Mouse (Mus musculus) hindbrain, postnatal 0 days (tissue): ENCODE measurements around the gene Olfr1062. TPM values are rescaled to one million over a fixed set of nuclear protein-coding genes. Genes with fewer than 3 reads are reported as not detected.
"Not testable (repeated sequence)": the region's sequence is repeated elsewhere in the genome, so short reads cannot be mapped to it uniquely, and the experiment has no call there.

Experiments
- ATAC-seq: fragments of 200-750 bp; cut with Nextera tagmentation; 2 replicates; pipeline ENCODE4 v1.8.0; 2017; ENCODE audit warnings: mild to moderate bottlenecking, moderate TSS enrichment, moderate library complexity
- DNase-seq: peaks from one replicate; pipeline ENCODE4 v3.0.0-alpha.2; 2015; ENCODE audit warnings: low spot score
- H3K27ac ChIP-seq: fragments of 300-500 bp; sonication (generic); 2 replicates; pipeline ENCODE4 v1.5.1; 2014; ENCODE audit warnings: mild to moderate bottlenecking
- H3K27me3 ChIP-seq: fragments of 300-500 bp; sonication (generic); 2 replicates; pipeline ENCODE4 v1.6.1; 2014; ENCODE audit warnings: low read length, mixed read lengths; ENCODE audit not compliant: insufficient read depth
- H3K36me3 ChIP-seq: fragments of 300-500 bp; sonication (generic); 2 replicates; pipeline ENCODE4 v1.6.1; 2014; ENCODE audit warnings: low read length, mixed read lengths; ENCODE audit not compliant: insufficient read depth
- H3K4me1 ChIP-seq: fragments of 300-500 bp; sonication (generic); 2 replicates; pipeline ENCODE4 v1.6.1; 2014; ENCODE audit warnings: antibody characterized with exemption, low read length, mixed read lengths; ENCODE audit not compliant: insufficient read depth
- H3K4me2 ChIP-seq: fragments of 300-500 bp; sonication (generic); 2 replicates; pipeline ENCODE4 v1.6.1; 2014; ENCODE audit warnings: low read depth, mild to moderate bottlenecking, low read length, moderate library complexity, mixed read lengths
- H3K4me3 ChIP-seq: fragments of 300-500 bp; sonication (generic); 2 replicates; pipeline ENCODE4 v1.5.1; 2014; ENCODE audit warnings: low read length
- H3K9ac ChIP-seq: fragments of 300-500 bp; sonication (generic); replicated peaks from 2 replicates; pipeline ENCODE4 v1.6.1; 2014; ENCODE audit warnings: mild to moderate bottlenecking, low read length, moderate library complexity, mixed read lengths
- H3K9me3 ChIP-seq: fragments of 300-500 bp; sonication (generic); 2 replicates; pipeline ENCODE4 v1.6.1; 2016; ENCODE audit warnings: low read length, mixed read lengths
- CTCF ChIP-seq: IDR thresholded peaks from 2 replicates; pipeline ENCODE4 v1.5.1; 2016; ENCODE audit warnings: antibody characterized with exemption, control low read depth, low read depth
- WGBS: fragments of 180-500 bp; shearing (Covaris S2); extraction: QIAGEN DNeasy Blood & Tissue Kit; methylation state at CpG from one replicate; pipeline ENCODE4 v1.1.7; 2014; 5-methylcytosine and 5-hydroxymethylcytosine counted together
- polyA plus RNA-seq: library from polyadenylated mRNA; unstranded; fragments of >200 nt; fragmentation: Nextera tagmentation; extraction: Ambion mirVana; gene quantifications from 2 replicates; pipeline ENCODE4 v1.2.1, GENCODE M21; 2015
- total RNA-seq: library from RNA; depleted of rRNA; stranded (reverse); fragments of >200 nt; gene quantifications from 2 replicates; pipeline ENCODE4 v1.2.3, GENCODE M21; 2014; rRNA removed

Olfr1062 gene
- not detected in 2 replicates for total RNA-seq
- not detected in 2 replicates for polyA plus RNA-seq

DNA sequence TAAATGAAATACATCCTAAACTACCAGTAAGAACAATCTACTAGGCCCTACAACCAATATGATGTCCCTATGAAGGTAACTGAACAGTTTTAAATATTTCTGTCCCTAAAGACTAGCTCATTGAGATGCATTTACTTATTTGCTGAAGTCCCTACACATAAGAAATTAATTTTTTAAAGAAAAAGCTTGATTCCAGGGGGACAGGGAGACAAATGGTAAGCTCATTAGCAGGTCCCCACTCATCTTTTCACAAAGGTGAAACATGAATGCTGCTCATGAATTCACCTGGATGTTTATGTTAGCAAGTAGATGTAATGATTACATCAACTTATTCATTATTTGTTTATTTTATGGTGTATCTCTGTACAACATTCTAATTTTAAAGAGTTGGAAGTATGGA, at the start of gene Olfr1062:
TSS of gene Olfr1062 (minus strand) at position 101 of the 400 bp plus-strand sequence.
- not testable (repeated sequence) for H3K4me3 ChIP-seq, H3K9me3 ChIP-seq, H3K27ac ChIP-seq, DNase-seq, H3K9ac ChIP-seq, H3K36me3 ChIP-seq, H3K4me2 ChIP-seq, H3K27me3 ChIP-seq, H3K4me1 ChIP-seq, ATAC-seq

DNA sequence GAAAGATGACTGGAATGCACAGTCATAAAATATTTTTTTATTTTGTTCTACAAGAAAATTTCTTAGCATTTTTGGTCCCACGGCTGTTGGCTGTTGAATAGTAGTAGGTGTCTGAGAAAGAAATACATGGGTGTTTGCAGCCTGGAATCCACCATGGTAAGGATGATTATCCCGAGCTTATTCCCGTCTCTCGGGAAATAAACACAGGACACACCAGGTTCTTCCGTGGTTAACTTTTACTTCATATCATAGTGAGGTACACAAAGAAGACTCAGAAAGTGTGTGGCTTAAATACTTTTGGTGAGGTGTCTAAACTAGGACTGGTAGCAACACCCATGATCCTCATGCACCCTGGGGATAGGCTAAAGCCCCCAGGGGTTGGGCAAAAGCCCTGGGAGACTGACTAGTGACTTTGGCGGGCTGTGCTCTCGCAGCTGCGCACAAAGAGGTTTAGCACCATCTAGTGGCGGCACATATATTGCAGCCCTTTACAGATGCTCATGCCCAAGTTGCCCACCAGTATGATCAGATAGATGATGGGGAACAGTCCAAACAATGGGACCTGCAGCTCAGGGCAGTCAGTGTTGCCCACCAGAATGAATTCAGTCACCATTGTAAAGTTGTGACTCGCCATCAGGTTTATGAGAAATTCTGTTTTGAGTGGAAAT, 38.0 kb upstream of the Olfr1062 start:
- peak; percentile 45; the same call in 1 of the 2 replicates for ATAC-seq

DNA sequence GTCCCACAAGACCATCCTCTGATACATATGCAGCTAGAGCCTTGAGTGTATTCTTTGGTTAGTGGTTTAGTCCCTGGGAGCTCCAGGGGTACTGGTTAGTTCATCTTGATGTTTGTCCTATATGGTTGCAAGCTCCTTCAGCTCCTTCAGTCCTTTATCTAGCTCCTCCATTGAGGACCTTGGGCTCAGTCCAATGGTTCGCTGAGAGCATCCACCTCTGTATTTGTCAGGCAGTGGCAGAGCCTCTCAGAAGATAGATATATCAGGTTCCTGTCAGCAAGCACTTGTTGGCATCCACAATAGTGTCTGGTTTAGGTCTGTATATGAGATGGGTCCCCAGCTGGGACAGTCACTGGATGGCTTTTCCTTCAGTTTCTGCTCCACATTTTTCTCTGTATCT, 33.9 kb upstream of the Olfr1062 start:
- Histone ChIP-seq H3K27me3 (no peaks in the 10 kb centered on the region), H3K36me3 (no peaks in the 10 kb centered on the region), H3K4me2 (no peak overlapping the region), H3K27ac (no peak overlapping the region), H3K9me3 (no peaks in the 10 kb centered on the region), H3K4me1 (no peaks in the 10 kb centered on the region), H3K4me3 (no peak overlapping the region), H3K9ac (no peak overlapping the region)
- ATAC-seq (no peak), DNase-seq (no peak)
- TF ChIP-seq CTCF: no peak
- WGBS: 94% methylated on average over 1 of the region's 1 CpGs

More for the DNA sequence above, 38.0 kb upstream of the Olfr1062 start:
- no peaks in the 10 kb centered on the region for H3K27me3 ChIP-seq
- H3K27ac ChIP-seq: no peak overlapping the region
- no peak overlapping the region for H3K4me3 ChIP-seq
- no peak overlapping the region for H3K9ac ChIP-seq
- peak; percentile 59 for DNase-seq
- H3K9me3 ChIP-seq: no peaks in the 10 kb centered on the region
- peak; percentile 74 for TF ChIP-seq CTCF
- H3K4me2 ChIP-seq: no peak overlapping the region
- WGBS: 41% methylated on average over 10 of the region's 10 CpGs
- no peaks in the 10 kb centered on the region for H3K36me3 ChIP-seq
- H3K4me1 ChIP-seq: no peaks in the 10 kb centered on the region

DNA sequence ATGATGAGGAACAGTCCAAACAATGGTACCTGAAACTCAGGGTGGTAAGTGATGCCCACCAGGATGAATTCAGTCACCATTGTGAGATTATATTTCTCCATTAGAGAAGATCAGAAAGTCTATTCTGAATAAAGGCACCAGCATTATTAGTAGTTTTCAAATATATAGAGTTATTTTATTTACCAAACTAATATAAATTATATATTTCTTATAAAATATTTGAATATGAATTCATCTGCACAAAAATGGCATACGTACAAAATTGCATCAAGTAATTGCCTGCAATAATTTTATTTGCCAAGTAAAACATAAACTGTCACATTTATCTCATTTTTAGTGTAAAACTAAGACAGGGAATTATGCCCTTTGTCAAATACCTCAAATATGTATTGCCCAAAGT, 29.6 kb upstream of the Olfr1062 start, which contains the start of gene Olfr1066:
TSS of gene Olfr1066 (minus strand) at position 101 of the 400 bp plus-strand sequence.
- DNase-seq (no peak), ATAC-seq (no peak)
- no peak within 1 kb of the TSS for H3K4me3 ChIP-seq
- no peak within 1 kb of the TSS for H3K27ac ChIP-seq
- H3K9me3 ChIP-seq: no peaks in the 10 kb centered on the region
- H3K36me3 ChIP-seq: no peaks in the 10 kb centered on the region
- H3K4me2 ChIP-seq: no peak within 1 kb of the TSS
- H3K4me1 ChIP-seq: no peaks in the 10 kb centered on the region
- TF ChIP-seq CTCF: no peak
- WGBS: 88% methylated on average over 1 of the region's 1 CpGs
- no peak within 1 kb of the TSS for H3K9ac ChIP-seq
- no peaks in the 10 kb centered on the region for H3K27me3 ChIP-seq

DNA sequence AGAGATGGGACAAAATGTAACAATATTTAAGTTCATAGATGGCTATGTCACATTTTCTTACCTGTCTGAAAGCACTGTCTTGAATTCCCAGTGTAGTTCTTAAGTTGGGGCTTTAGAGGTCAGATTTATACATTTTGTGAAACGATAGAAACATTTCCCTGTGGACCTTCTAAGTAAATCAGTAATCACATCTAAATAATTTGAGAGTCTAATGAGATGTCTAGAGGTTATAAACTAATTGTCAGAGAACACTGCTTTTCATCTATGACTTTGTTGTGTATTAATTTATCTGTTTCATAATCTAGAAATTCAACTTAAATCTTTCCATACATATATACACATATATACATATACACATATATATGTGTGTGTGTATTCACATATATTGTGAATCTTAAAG, 23.9 kb upstream of the Olfr1062 start, which contains the start of gene Olfr1065:
TSS of gene Olfr1065 (minus strand) at position 101 of the 400 bp plus-strand sequence.
- not testable (repeated sequence) for H3K4me1 ChIP-seq, ATAC-seq

DNA sequence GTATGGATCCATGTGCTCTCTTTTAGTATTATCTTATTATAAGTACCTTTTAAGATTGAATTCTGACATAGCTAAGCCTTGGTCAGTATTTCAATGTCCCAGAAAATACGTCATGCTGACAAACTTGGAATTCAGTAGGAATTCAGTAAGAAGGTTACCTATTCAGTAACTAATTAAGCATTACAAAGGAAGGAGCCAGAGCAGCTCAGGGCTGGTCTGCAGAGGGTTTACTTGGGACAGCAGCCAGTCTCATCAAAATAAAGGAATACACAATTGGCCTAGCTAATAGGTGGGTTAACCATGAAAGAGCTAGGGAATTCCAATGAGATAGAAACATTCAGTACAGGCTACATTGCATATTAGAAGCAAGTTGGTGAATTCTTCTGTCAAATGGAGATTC, 15.6 kb upstream of the Olfr1062 start:
- not testable (repeated sequence) for DNase-seq, H3K9me3 ChIP-seq
- 47% methylated on average over 1 of the region's 1 CpGs for WGBS

More for the DNA sequence above, 23.9 kb upstream of the Olfr1062 start, which contains the start of gene Olfr1065:
- not testable (repeated sequence) for H3K27me3 ChIP-seq, H3K9ac ChIP-seq, H3K4me3 ChIP-seq, DNase-seq, H3K36me3 ChIP-seq, H3K9me3 ChIP-seq, H3K4me2 ChIP-seq, H3K27ac ChIP-seq
- WGBS: no CpG with 5 or more reads among the region's 1 CpGs

DNA sequence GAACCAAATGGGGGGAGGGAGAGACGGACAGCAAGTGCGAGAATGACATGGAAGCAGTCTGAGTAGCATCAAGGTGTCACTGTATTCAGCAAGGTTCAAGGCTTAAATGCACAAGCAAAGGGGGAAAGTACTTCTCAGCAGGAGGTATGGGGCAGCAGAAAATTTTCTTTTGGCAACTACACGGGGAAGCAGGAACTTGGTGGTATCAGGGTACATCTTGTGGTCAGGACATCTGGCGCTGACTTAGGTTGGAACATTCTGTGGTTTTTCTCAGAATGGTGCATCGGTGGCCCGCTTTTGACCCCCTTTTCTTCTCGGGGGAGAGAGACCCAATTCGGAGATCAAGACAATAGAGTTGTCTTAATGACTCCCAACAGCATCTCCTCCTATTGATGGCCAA, 2.0 kb upstream of the Olfr1062 start:
- not testable (repeated sequence) for H3K4me2 ChIP-seq, DNase-seq, H3K27ac ChIP-seq, H3K36me3 ChIP-seq, ATAC-seq, H3K4me3 ChIP-seq, H3K4me1 ChIP-seq, H3K9ac ChIP-seq, H3K27me3 ChIP-seq, H3K9me3 ChIP-seq
- WGBS: 92% methylated on average over 8 of the region's 8 CpGs

More for the DNA sequence above, 15.6 kb upstream of the Olfr1062 start:
- not testable (repeated sequence) for H3K4me2 ChIP-seq, H3K27me3 ChIP-seq, H3K9ac ChIP-seq, H3K4me1 ChIP-seq, H3K36me3 ChIP-seq, H3K4me3 ChIP-seq, ATAC-seq, H3K27ac ChIP-seq
